Mouse (Mus musculus) adrenal gland, postnatal 25 days (tissue): Measurements from ENCODE around the gene Zbed3. TPM values are rescaled to one million over a fixed set of nuclear protein-coding genes. Genes with fewer than 3 reads are reported as not detected.
A peak's percentile ranks its signal among the peaks of the same experiment; 100 is the strongest.
"Not testable (repeated sequence)": the region's sequence is repeated elsewhere in the genome, so short reads cannot be mapped to it uniquely, and the experiment has no call there.

Experiments used
- DNase-seq: peaks from one replicate; pipeline ENCODE4 v3.0.0; 2021; ENCODE audit warnings: mixed read lengths
- total RNA-seq: library from RNA; stranded (reverse); gene quantifications from 2 replicates; pipeline ENCODE4 v1.2.3, GENCODE M21; 2021

The Zbed3 gene
- total RNA-seq, 1 experiment from 2014 or later, result 38.5 TPM

DNA sequence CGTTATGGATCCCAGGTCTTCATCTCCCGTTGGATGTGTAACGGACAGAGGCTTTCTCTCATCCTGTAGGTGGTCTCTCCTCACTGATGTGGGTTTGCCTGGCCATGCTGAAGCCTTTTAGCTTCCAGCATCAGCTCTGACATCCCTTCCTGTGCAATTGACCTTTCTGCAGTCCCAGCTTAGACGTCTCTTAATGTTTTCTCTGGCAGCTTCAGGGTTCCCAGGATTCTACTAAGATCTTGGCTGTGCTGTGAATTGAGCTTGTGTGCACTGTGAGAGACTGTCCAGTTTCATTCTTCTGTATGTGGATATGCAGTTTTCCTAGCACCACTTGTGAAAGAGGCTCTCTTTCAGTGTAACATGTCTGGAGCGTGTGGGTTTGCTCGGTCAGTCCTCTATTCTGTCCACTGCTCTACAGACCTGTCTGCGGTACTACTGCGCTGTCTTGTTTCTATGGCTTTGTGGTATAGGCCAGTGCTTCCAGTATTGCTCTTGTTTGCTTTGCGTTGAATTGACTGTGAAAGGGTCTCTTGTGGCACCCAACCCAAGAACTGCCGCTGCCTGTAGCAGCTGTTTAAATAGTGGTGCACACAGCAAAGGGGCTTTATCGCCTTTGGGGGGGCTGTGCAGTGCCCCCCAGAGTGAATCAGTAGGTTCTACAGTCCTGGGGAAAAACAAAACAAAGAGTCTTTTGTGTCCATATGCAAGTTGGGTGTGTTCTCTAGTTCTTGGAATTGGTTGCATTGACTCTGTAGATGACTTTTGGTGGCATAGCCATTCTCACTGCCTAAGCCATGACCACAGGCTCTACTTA lies 8.9 kb downstream of the Zbed3 start:
- DNase-seq, result no peak

DNA sequence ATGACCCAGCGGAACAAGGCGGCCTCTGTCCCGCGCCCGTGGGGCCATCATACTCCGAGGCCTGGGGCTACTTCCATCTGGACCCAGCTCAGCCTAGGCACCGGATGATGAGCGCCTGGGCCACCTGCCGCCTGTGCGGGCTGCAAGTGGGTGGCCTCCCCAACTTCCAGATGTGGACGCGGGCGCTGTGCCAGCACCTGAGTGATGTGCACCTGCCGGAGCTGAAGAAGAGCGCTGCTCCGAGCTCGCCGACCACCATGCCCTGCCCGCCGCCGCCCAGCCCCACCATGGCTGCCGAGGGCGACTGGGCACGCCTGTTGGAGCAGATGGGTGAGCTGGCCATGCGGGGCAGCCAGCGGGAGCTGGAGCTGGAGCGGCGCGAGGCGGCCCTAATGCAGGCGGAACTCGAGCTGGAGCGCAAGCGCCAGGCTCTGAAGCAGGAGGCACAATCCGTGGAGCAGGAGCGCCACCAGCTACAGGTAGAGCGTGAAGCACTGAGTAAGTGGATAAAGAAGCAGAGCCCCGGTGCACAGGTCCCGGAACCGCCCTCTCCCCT lies 12.8 kb downstream of the Zbed3 start:
- DNase-seq, result no peak

DNA sequence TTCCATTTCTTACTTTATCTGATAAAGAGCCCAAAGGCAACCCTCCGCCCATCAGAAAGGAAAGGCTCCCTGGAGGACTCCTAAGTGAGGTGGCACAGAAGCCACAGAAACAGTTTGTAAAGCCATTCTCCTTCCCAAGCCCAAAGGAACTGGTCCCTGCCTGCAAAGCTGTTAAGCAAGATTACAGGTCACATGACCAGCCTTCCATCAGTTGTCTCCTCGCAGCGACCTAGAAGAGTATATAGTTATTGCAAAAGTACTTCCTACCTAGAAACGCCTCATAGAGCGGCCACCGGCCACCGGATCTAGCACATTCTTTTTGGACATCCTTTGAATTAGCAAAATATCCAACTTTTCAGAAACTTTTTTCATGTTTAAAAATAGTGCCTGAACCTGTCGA lies 20.1 kb downstream of the Zbed3 start:
- no peak for DNase-seq

DNA sequence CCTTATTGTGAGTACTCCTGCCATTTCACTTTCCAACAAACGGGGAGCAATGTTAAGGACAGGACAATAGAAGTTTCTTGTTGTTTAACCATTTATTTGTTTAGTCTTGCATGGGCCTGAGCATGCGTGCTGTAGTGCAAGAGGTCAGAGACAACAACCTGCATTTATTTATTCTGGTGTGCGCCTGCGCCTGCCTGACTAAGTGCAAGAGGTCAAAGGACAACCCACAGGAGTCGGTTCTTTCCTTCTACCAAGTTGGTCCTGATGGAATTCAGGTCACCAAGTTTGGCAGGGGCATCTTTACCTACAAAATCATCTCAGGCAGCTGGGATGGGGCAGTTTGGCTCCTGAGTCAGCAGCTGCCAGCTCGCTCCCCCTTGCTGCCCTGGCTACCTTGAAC lies 22.5 kb downstream of the Zbed3 start:
- no peak for DNase-seq

DNA sequence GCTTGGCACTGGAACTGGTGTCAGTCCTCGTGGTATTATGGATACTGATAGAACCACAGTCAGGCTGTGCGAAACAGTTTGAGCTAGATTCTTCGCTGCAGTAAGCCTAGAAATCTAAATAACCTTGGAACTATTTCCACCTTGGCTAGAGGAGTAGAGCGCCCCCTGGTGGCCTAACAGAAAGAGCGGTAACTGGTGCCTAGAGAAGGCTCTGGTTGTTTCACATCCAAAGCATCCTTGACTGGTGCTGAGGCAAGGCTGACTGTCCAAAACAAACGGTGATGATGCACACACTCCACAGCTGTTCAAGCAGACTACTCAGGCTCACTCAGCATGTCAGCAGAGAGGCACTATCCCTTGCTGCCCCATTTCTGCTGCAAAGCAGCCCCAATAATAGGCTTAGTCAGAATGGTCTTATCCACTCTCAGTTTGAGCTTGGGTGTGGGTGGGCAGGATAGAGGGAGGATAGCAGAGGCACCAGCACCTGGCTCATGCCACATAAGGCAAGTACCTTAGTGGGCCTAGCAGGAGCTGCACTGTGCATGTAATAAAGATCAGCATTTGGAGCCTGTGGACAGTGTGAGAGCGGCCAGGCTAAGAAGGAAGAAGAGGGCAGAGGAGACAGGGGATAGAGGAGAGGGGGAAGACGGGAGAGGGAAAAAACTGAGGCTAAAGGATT lies 23.7 kb downstream of the Zbed3 start:
- peak; percentile 81 for DNase-seq

DNA sequence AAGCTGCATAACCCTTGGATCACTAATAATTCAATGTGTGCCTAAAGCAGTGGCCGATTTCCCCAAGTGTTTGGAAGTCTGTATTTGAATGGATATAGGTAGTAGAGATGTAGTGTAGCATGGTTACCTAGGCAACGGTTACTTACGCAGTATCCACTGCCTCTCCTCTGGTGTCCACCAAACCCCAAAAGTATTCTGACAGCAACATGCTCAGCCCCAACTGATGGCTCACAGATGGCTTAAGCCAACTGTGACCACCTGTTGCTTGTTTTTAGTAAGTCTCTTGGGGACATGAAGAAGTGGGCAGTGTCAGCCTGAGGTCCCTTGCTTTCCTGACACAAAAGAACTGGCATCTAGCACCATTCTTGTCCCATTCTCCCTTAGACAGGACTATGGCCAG lies 25.1 kb downstream of the Zbed3 start:
- DNase-seq, result no peak

DNA sequence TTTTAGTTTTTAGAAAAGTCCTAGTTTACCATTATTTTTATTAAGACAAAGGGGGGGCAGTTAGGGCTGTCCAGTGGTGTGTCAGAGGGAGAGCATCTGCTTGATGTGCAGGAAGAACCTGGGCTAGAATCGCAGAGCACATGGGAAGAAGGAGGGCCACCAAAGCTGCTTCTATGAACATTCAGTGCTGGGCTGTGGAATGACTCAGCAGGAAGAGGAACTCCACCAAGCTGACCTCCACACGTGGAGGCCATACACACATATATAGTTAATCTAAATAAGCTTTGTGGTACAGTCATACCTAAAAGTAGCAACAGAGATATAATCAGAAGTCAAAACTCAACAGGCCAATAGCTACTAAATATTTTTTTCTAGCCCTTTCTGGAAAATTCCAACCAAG lies 34.8 kb downstream of the Zbed3 start:
- DNase-seq, result no peak

GRCm38 (mm10) chr13:95363440-95363839 lies 40.0 kb downstream of the Zbed3 start:
- no peak for DNase-seq

DNA sequence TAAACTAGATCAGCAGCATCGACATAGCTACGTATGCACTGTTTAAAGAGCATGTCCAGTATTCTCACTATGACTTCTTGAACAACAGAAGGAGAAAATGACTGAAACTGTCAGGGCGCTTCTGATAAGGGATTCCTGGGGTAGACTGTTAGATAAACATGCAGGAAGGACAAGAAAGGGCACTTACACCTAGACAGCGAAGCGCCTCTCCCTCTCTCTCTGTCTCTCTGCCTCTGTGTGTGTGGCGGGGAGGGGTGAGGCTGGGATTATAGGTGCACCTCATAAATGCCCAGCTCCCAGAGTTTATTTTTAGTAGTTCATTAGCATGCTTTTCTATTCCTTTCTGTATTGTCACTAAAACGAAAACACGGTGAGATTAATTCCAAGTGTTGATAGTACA lies 42.9 kb downstream of the Zbed3 start:
- DNase-seq, result no peak

- peak; percentile 87 for DNase-seq
Measured at GRCm38 (mm10) chr13:95374701-95375553, 51.5 kb downstream of the Zbed3 start, which contains the start of gene Aggf1. TSS of gene Aggf1 (minus strand) at chr13:95375352.

GRCm38 (mm10) chr13:95375554-95375914 lies 52.1 kb downstream of the Zbed3 start:
- DNase-seq, result no peak

DNA sequence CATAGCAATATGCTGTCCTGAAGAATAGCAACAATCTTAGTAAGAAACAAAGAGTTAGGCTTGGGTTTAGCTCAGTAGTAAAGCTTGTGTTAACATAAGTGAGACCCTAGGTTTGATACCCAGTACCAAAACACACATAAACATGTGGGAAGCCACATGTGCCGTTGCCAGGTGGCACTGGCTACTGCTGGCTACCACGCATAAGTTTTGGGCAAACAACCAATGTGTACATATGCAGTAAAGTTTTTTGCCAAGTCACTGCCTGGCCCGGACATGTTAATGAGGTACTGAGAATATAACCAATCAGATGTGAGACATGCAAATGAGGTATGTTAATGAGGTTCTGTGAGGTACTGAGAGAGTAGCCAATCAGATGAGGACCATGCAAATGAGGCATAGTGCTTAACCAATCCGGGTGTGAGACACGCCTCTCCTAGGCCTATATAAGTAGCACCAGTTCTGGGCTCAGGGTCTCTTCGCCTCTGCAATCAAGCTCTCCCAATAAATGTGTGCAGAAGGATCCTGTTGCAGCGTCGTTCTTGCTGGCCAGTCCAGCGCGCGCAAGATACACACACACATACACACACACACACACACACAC lies 53.4 kb downstream of the Zbed3 start:
- DNase-seq, result not testable (repeated sequence)

- DNase-seq, result no peak
Measured at GRCm38 (mm10) chr13:95378696-95379095, 55.3 kb downstream of the Zbed3 start.

DNA sequence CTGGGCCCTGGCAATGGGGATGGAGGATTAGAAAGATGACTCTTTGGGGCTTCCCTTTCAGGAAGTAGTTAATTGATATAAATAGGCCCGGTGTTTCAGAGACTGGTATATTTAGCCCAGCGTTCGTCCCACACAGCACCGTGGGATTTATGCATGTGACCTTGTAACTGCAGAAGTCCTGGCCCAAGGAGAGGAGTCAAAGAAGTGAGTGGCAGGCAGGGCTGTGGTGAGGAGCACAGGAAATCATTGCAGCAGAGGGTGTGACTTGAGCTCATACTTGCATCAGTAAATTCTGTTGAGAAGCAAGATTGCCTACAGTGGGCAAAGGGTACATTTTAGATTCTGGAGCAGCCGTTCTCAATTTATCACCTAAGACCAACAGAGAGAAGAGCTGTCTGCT lies 59.0 kb downstream of the Zbed3 start:
- DNase-seq, result no peak

Other genes starting within 250 kb of the Zbed3 start
- gene Pde8b, start 73.3 kb upstream of the Zbed3 start, total RNA-seq, result 122 and 142 TPM in 2 replicates
- 37.6 and 40.0 TPM in 2 replicates for gene Aggf1, start 51.7 kb downstream of the Zbed3 start, total RNA-seq
- gene Crhbp, start 121.3 kb downstream of the Zbed3 start, total RNA-seq, result not detected in 2 replicates
- not detected in 2 replicates for gene S100z, start 155.1 kb downstream of the Zbed3 start, total RNA-seq
- gene F2rl1, start 201.6 kb downstream of the Zbed3 start, total RNA-seq, result 0.12 TPM in 1 of 2 replicates, not detected in the other